Mouse (Mus musculus) hindbrain, embryonic 16.5 days (tissue): Measurements from ENCODE around the gene Pgm1. TPM values are rescaled to one million over a fixed set of nuclear protein-coding genes. Genes with fewer than 3 reads are reported as not detected.

Source experiments
- ATAC-seq: fragments of 200-750 bp; cut with Nextera tagmentation; 2 replicates; pipeline ENCODE4 v1.8.0; 2017; ENCODE audit warnings: moderate TSS enrichment, moderate library complexity
- H3K27ac ChIP-seq: fragments of 300-500 bp; sonication (generic); 2 replicates; pipeline ENCODE4 v1.5.1; 2014; ENCODE audit warnings: low read depth, mild to moderate bottlenecking, control low read depth, low read length, moderate library complexity
- H3K27me3 ChIP-seq: fragments of 300-500 bp; sonication (generic); replicated peaks from 2 replicates; pipeline ENCODE4 v1.6.1; 2014; ENCODE audit warnings: low read length; ENCODE audit not compliant: control insufficient read depth, insufficient read depth
- H3K36me3 ChIP-seq: fragments of 300-500 bp; sonication (generic); 2 replicates; pipeline ENCODE4 v1.6.1; 2014; ENCODE audit warnings: mild to moderate bottlenecking, low read length, moderate library complexity, mixed read lengths; ENCODE audit not compliant: control insufficient read depth, insufficient read depth
- H3K4me1 ChIP-seq: fragments of 300-500 bp; sonication (generic); 2 replicates; pipeline ENCODE4 v1.6.1; 2014; ENCODE audit warnings: low read depth, low read length; ENCODE audit not compliant: control insufficient read depth, insufficient read depth
- H3K4me2 ChIP-seq: fragments of 300-500 bp; sonication (generic); 2 replicates; pipeline ENCODE4 v1.6.1; 2014; ENCODE audit warnings: mild to moderate bottlenecking, low read length, control low read depth, moderate library complexity
- H3K4me3 ChIP-seq: fragments of 300-500 bp; sonication (generic); 2 replicates; pipeline ENCODE4 v1.5.1; 2014; ENCODE audit warnings: mild to moderate bottlenecking, low read length, control low read depth, moderate library complexity
- H3K9ac ChIP-seq: fragments of 300-500 bp; sonication (generic); 2 replicates; pipeline ENCODE4 v1.6.1; 2014; ENCODE audit warnings: low read depth, mild to moderate bottlenecking, control low read depth, low read length, moderate library complexity
- H3K9me3 ChIP-seq: fragments of 300-500 bp; sonication (generic); 2 replicates; pipeline ENCODE4 v1.6.1; 2014; ENCODE audit warnings: mild to moderate bottlenecking, low read length, moderate library complexity; ENCODE audit not compliant: control insufficient read depth
- WGBS: fragments of 180-500 bp; shearing (Covaris S2); extraction: QIAGEN DNeasy Blood & Tissue Kit; methylation state at CpG from one replicate; pipeline ENCODE4 v1.1.7; 2014; 5-methylcytosine and 5-hydroxymethylcytosine counted together
- polyA plus RNA-seq: library from polyadenylated mRNA; unstranded; fragments of >200 nt; fragmentation: Nextera tagmentation; extraction: Ambion mirVana; gene quantifications from 2 replicates; pipeline ENCODE4 v1.2.1, GENCODE M21; 2015

The Pgm1 gene
- polyA plus RNA-seq, 1 experiment from 2014 or later: 119 TPM

GRCm38 (mm10) chr4:99972886-99973285 is 43.7 kb downstream of the Pgm1 start:
- 89% methylated on average over 6 of the region's 6 CpGs for WGBS
- H3K27me3 ChIP-seq: no peaks in the 10 kb centered on the region
- H3K4me2 ChIP-seq: no peak overlapping the region
- no peak overlapping the region for H3K4me3 ChIP-seq
- ATAC-seq: no peak
- H3K4me1 ChIP-seq: no peaks in the 10 kb centered on the region
- H3K9me3 ChIP-seq: no peaks in the 10 kb centered on the region
- H3K27ac ChIP-seq: no peak overlapping the region
- H3K36me3 ChIP-seq: peaks cover 2% of the 10 kb centered on the region; the same call in 1 of the 2 replicates
- H3K9ac ChIP-seq: no peak overlapping the region

- H3K4me3 ChIP-seq: no peak overlapping the region
- H3K36me3 ChIP-seq: no peaks in the 10 kb centered on the region; the same call in 1 of the 2 replicates
- H3K9me3 ChIP-seq: no peaks in the 10 kb centered on the region
- H3K4me2 ChIP-seq: no peak overlapping the region
- ATAC-seq: peak; percentile 45
- no peak overlapping the region; the same call in 1 of the 2 replicates for H3K27ac ChIP-seq
- H3K9ac ChIP-seq: no peak overlapping the region
- WGBS: 93% methylated on average over 1 of the region's 1 CpGs
- no peaks in the 10 kb centered on the region for H3K27me3 ChIP-seq
- H3K4me1 ChIP-seq: no peaks in the 10 kb centered on the region
Measured at GRCm38 (mm10) chr4:99973931-99974330, 44.7 kb downstream of the Pgm1 start.

DNA sequence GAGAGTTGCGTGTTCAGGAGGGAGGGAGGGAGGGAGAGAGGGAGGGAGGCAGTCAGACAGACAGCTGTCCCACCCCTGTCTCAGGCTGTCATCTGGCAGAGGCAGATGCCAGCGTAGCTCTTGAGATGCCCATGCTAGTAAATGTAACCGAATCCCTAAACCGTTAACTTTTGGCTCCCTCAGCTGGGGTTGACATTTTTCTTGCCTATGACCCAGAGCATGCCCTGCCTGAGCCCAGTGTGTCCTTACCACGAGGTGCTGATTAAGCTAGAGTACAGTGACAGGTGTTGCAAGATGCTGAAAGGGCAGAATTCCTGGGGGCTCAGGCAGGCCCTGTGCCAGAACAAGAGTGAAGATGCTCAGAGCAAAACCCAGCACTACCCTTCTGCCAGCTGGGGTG is 45.2 kb downstream of the Pgm1 start:
- H3K4me2 ChIP-seq: no peak overlapping the region
- 60% methylated on average over 5 of the region's 5 CpGs for WGBS
- no peak overlapping the region for H3K4me3 ChIP-seq
- peak; percentile 76 for ATAC-seq
- H3K27ac ChIP-seq: no peak overlapping the region; the same call in 1 of the 2 replicates
- H3K27me3 ChIP-seq: no peaks in the 10 kb centered on the region
- H3K9me3 ChIP-seq: no peaks in the 10 kb centered on the region
- no peaks in the 10 kb centered on the region; the same call in 1 of the 2 replicates for H3K36me3 ChIP-seq
- H3K9ac ChIP-seq: no peak overlapping the region
- no peaks in the 10 kb centered on the region for H3K4me1 ChIP-seq

GRCm38 (mm10) chr4:99979326-99979725 is 50.1 kb downstream of the Pgm1 start:
- H3K27ac ChIP-seq: no peak overlapping the region
- WGBS: 88% methylated on average over 5 of the region's 5 CpGs
- no peak for ATAC-seq
- peaks cover 7% of the 10 kb centered on the region for H3K36me3 ChIP-seq
- no peaks in the 10 kb centered on the region for H3K27me3 ChIP-seq
- no peaks in the 10 kb centered on the region for H3K4me1 ChIP-seq
- no peak overlapping the region for H3K4me3 ChIP-seq
- no peaks in the 10 kb centered on the region for H3K9me3 ChIP-seq
- H3K4me2 ChIP-seq: no peak overlapping the region
- no peak overlapping the region for H3K9ac ChIP-seq

GRCm38 (mm10) chr4:99981216-99981615 is 52.0 kb downstream of the Pgm1 start:
- peaks cover 7% of the 10 kb centered on the region for H3K36me3 ChIP-seq
- no peak overlapping the region for H3K27ac ChIP-seq
- no peak for ATAC-seq
- no peak overlapping the region for H3K4me2 ChIP-seq
- no peak overlapping the region for H3K9ac ChIP-seq
- no peaks in the 10 kb centered on the region for H3K4me1 ChIP-seq
- H3K9me3 ChIP-seq: no peaks in the 10 kb centered on the region
- H3K27me3 ChIP-seq: no peaks in the 10 kb centered on the region
- 88% methylated on average over 2 of the region's 2 CpGs for WGBS
- H3K4me3 ChIP-seq: no peak overlapping the region

DNA sequence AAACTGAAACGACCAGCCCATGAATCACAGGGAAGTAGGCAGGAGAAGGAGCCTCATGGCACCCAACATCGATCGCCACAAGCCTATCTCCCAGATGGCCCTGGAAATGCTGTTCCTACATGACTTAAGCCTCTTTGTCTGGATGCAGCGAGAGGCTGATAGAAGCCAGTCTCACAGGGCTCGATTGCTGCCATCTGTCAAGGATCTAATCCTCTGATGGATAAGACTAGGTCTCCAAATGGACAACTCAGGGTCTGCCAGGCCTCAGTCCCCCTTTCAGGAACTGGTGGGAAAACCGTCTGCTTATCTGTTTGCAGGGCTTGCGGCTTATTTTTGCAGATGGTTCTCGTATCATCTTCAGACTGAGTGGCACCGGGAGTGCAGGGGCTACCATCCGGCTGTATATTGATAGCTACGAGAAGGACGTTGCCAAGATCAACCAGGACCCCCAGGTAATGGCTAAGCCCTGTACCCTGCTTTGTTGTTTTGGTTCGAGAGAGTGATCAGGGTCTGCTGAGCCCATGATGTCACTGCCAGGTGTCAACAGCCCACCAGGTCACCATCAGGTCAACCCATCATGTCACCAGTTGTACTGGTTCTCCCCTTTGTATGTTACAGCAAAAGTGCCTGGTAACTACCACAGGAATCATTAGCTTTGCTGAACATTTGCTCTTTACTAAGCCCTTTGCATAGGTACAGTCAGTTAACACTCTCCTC is 54.6 kb downstream of the Pgm1 start:
- H3K4me2 ChIP-seq: no peak overlapping the region
- H3K27me3 ChIP-seq: no peaks in the 10 kb centered on the region
- no peak overlapping the region for H3K27ac ChIP-seq
- no peak overlapping the region for H3K9ac ChIP-seq
- WGBS: 75% methylated on average over 13 of the region's 13 CpGs
- no peaks in the 10 kb centered on the region for H3K9me3 ChIP-seq
- no peak overlapping the region for H3K4me3 ChIP-seq
- no peaks in the 10 kb centered on the region for H3K4me1 ChIP-seq
- H3K36me3 ChIP-seq: peaks cover 9% of the 10 kb centered on the region
- peak; percentile 73 for ATAC-seq

DNA sequence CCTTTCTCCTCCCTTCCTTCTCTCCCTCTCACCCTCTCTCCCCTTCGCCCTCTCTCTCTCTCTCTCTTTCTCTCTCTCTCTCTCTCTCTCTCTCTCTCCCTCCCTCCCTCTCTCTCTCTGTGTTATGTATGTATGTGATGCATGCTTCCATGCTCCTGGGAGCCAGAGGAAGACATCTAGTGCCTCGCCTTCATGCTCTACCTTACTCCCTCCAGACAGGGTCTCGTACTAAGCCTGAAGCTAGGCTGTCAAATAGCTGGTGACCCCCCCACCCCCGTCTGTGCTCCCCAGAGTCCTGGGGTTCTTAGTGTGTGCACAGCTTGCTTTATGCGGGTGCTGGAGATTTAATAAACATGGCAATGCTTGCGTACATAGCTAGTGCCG is 55.1 kb downstream of the Pgm1 start:
- H3K27me3 ChIP-seq: no peaks in the 10 kb centered on the region
- WGBS: 69% methylated on average over 7 of the region's 7 CpGs
- no peak overlapping the region for H3K9ac ChIP-seq
- H3K36me3 ChIP-seq: peaks cover 9% of the 10 kb centered on the region
- H3K4me2 ChIP-seq: no peak overlapping the region
- no peak overlapping the region for H3K4me3 ChIP-seq
- ATAC-seq: no peak
- no peaks in the 10 kb centered on the region for H3K4me1 ChIP-seq
- no peaks in the 10 kb centered on the region for H3K9me3 ChIP-seq
- no peak overlapping the region for H3K27ac ChIP-seq

DNA sequence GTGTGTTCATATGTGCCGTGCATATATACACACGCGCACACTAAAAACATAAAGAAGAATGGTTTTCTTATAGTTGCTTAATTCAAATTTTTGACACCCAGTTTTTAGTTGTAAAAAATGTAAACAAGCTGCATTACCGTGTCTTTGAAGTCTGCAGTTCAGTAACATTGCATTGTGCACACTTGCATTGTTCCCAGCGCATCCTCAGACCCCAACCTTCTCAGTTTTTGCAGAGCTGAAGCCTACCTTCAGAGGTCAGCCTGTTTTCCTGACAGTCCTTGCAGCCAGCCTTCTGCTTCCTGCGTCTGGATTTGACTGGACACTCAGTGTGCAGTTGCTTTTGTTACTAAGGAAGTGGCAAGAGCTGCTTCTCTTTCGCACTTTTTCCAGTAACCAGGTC is 55.9 kb downstream of the Pgm1 start:
- Histone ChIP-seq H3K27me3 (no peaks in the 10 kb centered on the region), H3K9ac (no peak overlapping the region), H3K4me3 (no peak overlapping the region), H3K4me2 (no peak overlapping the region), H3K27ac (no peak overlapping the region), H3K4me1 (no peaks in the 10 kb centered on the region), H3K36me3 (peaks cover 9% of the 10 kb centered on the region), H3K9me3 (no peaks in the 10 kb centered on the region)
- WGBS: 88% methylated on average over 7 of the region's 7 CpGs
- ATAC-seq: no peak

DNA sequence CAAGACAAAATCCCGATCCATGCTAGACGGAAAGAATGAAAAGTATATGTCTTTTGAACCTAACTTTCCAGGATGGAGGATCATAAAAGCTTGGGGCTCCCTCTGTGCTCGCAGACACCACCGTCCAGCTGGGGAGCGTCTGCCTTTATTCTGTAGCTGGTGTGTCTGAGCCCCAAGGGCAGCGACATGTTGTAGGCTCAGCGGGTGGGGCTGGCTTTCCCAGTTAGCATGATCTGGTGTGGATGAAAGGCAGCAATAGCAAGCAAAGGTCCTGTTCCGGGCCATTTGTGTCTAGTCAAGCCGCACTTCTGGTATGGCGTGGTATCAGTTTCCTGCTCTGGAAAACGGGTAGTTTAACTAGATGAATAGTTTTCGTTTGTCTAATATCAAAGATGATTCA is 56.4 kb downstream of the Pgm1 start:
- Histone ChIP-seq H3K9me3 (no peaks in the 10 kb centered on the region), H3K4me2 (no peak overlapping the region), H3K4me3 (no peak overlapping the region), H3K4me1 (no peaks in the 10 kb centered on the region), H3K27me3 (no peaks in the 10 kb centered on the region), H3K9ac (no peak overlapping the region), H3K36me3 (peaks cover 6% of the 10 kb centered on the region), H3K27ac (no peak overlapping the region)
- 77% methylated on average over 12 of the region's 12 CpGs for WGBS
- no peak for ATAC-seq
